33 mouse cellular contexts compared by ENCODE assay signal in the genomic region with DNA sequence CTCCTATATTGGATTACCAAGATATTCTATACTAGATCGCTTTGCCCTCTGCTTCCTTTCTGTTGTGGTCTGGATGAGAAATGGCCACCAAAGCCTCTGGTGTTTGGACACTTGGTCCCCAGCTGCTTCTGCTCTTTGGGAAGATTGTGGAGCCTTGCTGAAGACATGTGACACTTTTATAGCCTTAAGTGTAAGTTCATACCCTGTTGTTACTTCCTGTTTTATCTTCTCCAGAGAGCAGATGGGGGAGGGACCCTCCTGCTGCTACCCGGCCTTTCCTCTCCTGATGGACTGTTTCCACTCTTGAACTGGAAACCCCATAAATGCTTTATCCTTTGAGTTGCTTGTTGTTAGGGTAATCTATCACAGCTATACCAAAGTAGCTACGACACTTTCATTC. TPM values are rescaled to one million over a fixed set of nuclear protein-coding genes. Genes with fewer than 3 reads are reported as not detected.
A peak's percentile ranks its signal among the peaks of the same experiment; 100 is the strongest.
DNase-seq lines count a peak whose midpoint lies in the region; ATAC-seq and TF ChIP-seq lines count a peak whose summit lies in the region.
"Had no signal": no experiment of that assay in that cellular context is flagged by ENCODE, and none has a peak within 500 bp of the region (broad histone marks: within the 10 kb centered on the region; RNA-seq: fewer than 3 reads in every experiment).

No protein-coding gene starts in this region.

- peak in 1 of 2 experiments; percentile 44; a peak in 2 of 4 replicates for TF ChIP-seq EP300 in MEL (IDR thresholded peaks at IDR 0.05; ENCODE audit: low read depth in 1 of 2, low read length in 2 of 2)

- H3K9me3 ChIP-seq in MEL (replicated peaks; ENCODE audit: insufficient read depth, low read length): no peaks in the 10 kb centered on the region
- H3K9me3 ChIP-seq in kidney, embryonic 16.5 days (ENCODE audit: low read length): no peaks in the 10 kb centered on the region; the same call in 1 of the 2 replicates
- no peaks in the 10 kb centered on the region for H3K9me3 ChIP-seq in hindbrain, embryonic 11.5 days (ENCODE audit: control insufficient read depth, low read length)
- peaks cover 2% of the 10 kb centered on the region; the same call in 1 of the 2 replicates for H3K9me3 ChIP-seq in midbrain, embryonic 16.5 days (replicated peaks; ENCODE audit: control insufficient read depth, low read length, poor library complexity, severe bottlenecking)
- H3K9me3 ChIP-seq: embryonic facial prominence, embryonic 15.5 days; heart, embryonic 15.5 days; stomach, embryonic 15.5 days had no signal

- no peak for TF ChIP-seq CTCF in MEL (IDR thresholded peaks at IDR 0.05 in 2 of 3, conservative IDR thresholded peaks at IDR 0.05 in 1 of 3; ENCODE audit: control insufficient read depth in 1 of 3, insufficient read depth in 1 of 3, low read depth in 2 of 3, low read length in 3 of 3, poor library complexity in 1 of 3, severe bottlenecking in 1 of 3)

- peaks cover 10 to 21% of the 10 kb centered on the region in 2 experiments; a peak in 3 of 4 replicates for H3K4me1 ChIP-seq in MEL (ENCODE audit: control insufficient read depth in 1 of 2, insufficient read depth in 2 of 2, low read length in 2 of 2)
- H3K4me1 ChIP-seq in kidney, embryonic 16.5 days (ENCODE audit: insufficient read depth, low read length): no peaks in the 10 kb centered on the region
- H3K4me1 ChIP-seq in hindbrain, embryonic 11.5 days (replicated peaks; ENCODE audit: control insufficient read depth, insufficient read depth, low read length): no peaks in the 10 kb centered on the region
- H3K4me1 ChIP-seq in midbrain, embryonic 16.5 days (ENCODE audit: control insufficient read depth, insufficient read depth, low read length): no peaks in the 10 kb centered on the region
- H3K4me1 ChIP-seq: embryonic facial prominence, embryonic 10.5 days; embryonic facial prominence, embryonic 15.5 days; forebrain, embryonic 12.5 days; heart, embryonic 10.5 days; heart, embryonic 15.5 days; hindbrain, embryonic 13.5 days; megakaryocyte, embryonic 14.5 days; stomach, embryonic 15.5 days had no signal

- WGBS in kidney, embryonic 16.5 days: 23% methylated on average over 3 of the region's 3 CpGs
- WGBS in hindbrain, embryonic 11.5 days: 76% methylated on average over 3 of the region's 3 CpGs
- WGBS in midbrain, embryonic 16.5 days: 91% methylated on average over 3 of the region's 3 CpGs

- no peaks in the 10 kb centered on the region for H3K79me2 ChIP-seq in MEL (ENCODE audit: control insufficient read depth, insufficient read depth, low read length, poor library complexity)

- peaks cover 0 to 23% of the 10 kb centered on the region in 2 experiments; a peak in 2 of 4 replicates for H3K36me3 ChIP-seq in MEL (ENCODE audit: control insufficient read depth in 1 of 2, insufficient read depth in 2 of 2, low read length in 2 of 2)
- no peaks in the 10 kb centered on the region for H3K36me3 ChIP-seq in kidney, embryonic 16.5 days (ENCODE audit: insufficient read depth, low read length)
- no peaks in the 10 kb centered on the region for H3K36me3 ChIP-seq in hindbrain, embryonic 11.5 days (ENCODE audit: control insufficient read depth, insufficient read depth, low read length)
- no peaks in the 10 kb centered on the region for H3K36me3 ChIP-seq in midbrain, embryonic 16.5 days (ENCODE audit: control insufficient read depth, insufficient read depth, low read length)
- H3K36me3 ChIP-seq: embryonic facial prominence, embryonic 10.5 days; embryonic facial prominence, embryonic 15.5 days; forebrain, embryonic 12.5 days; heart, embryonic 10.5 days; heart, embryonic 15.5 days; hindbrain, embryonic 13.5 days; liver, embryonic 12.5 days; stomach, embryonic 15.5 days had no signal

- no peaks in the 10 kb centered on the region for H3K27me3 ChIP-seq in MEL (ENCODE audit: control insufficient read depth in 1 of 2, insufficient read depth in 2 of 2, low read length in 2 of 2)
- H3K27me3 ChIP-seq in kidney, embryonic 16.5 days (ENCODE audit: insufficient read depth, low read length): no peaks in the 10 kb centered on the region
- no peaks in the 10 kb centered on the region for H3K27me3 ChIP-seq in hindbrain, embryonic 11.5 days (ENCODE audit: control insufficient read depth, insufficient read depth, low read length)
- H3K27me3 ChIP-seq in midbrain, embryonic 16.5 days (ENCODE audit: control insufficient read depth, insufficient read depth, low read depth, low read length): no peaks in the 10 kb centered on the region
- H3K27me3 ChIP-seq: embryonic facial prominence, embryonic 15.5 days; forebrain, embryonic 12.5 days; heart, embryonic 15.5 days; hindbrain, embryonic 13.5 days; liver, embryonic 12.5 days; megakaryocyte, embryonic 14.5 days; stomach, embryonic 15.5 days had no signal

- H3K4me2 ChIP-seq in kidney, embryonic 16.5 days (replicated peaks; ENCODE audit: low read depth, low read length): no peak overlapping the region
- no peak overlapping the region for H3K4me2 ChIP-seq in hindbrain, embryonic 11.5 days (replicated peaks; ENCODE audit: low read depth, low read length)
- H3K4me2 ChIP-seq in midbrain, embryonic 16.5 days (ENCODE audit: low read length): no peak overlapping the region
- H3K4me2 ChIP-seq: embryonic facial prominence, embryonic 15.5 days; forebrain, embryonic 12.5 days; heart, embryonic 15.5 days; hindbrain, embryonic 13.5 days; liver, embryonic 12.5 days; stomach, embryonic 15.5 days had no signal

- peak; percentile 3 for DNase-seq in kidney, adult 9 months
- no peak for DNase-seq in kidney, adult 11 months
- peak; percentile 59 for DNase-seq in MEL (ENCODE audit: low read depth, low spot score)
- no peak for DNase-seq in hindbrain, embryonic 11.5 days (ENCODE audit: low spot score)
- DNase-seq in MN1 (ENCODE audit: low spot score): no peak
- DNase-seq: adrenal gland, postnatal 14 days; cerebellum, adult 11-12 months; cerebellum, adult 9-11 months; forebrain, postnatal 0 days; gastrocnemius, postnatal 14 days; heart, adult 11 months; liver, postnatal 0 days; lung, postnatal 36 days; midbrain, embryonic 14.5 days; right cerebral cortex, postnatal 25 days; thymus, postnatal 14 days had no signal

- H3K4me3 ChIP-seq in MEL (ENCODE audit: control insufficient read depth in 1 of 2, insufficient read depth in 1 of 2, low read depth in 2 of 2, low read length in 2 of 2): no peak overlapping the region
- H3K4me3 ChIP-seq in kidney, embryonic 16.5 days (ENCODE audit: low read length): no peak overlapping the region
- no peak overlapping the region for H3K4me3 ChIP-seq in hindbrain, embryonic 11.5 days (ENCODE audit: low read depth, low read length)
- H3K4me3 ChIP-seq in midbrain, embryonic 16.5 days (ENCODE audit: low read depth, low read length): no peak overlapping the region
- H3K4me3 ChIP-seq: embryonic facial prominence, embryonic 10.5 days; embryonic facial prominence, embryonic 15.5 days; forebrain, embryonic 12.5 days; heart, embryonic 10.5 days; heart, embryonic 15.5 days; hindbrain, embryonic 13.5 days; layer of hippocampus, adult 2 months; liver, embryonic 12.5 days; megakaryocyte, embryonic 14.5 days; stomach, embryonic 15.5 days had no signal

- no peak for TF ChIP-seq POLR2A in MEL (IDR thresholded peaks at IDR 0.05; ENCODE audit: control insufficient read depth in 1 of 2, insufficient read depth in 1 of 2, low read depth in 1 of 2, low read length in 2 of 2, poor library complexity in 1 of 2)

- TF ChIP-seq RAD21 in MEL (IDR thresholded peaks at IDR 0.05; ENCODE audit: low read depth, low read length): no peak

- peak; percentile 88 for ATAC-seq in kidney, embryonic 16.5 days (ENCODE audit: low FRiP score, low TSS enrichment)
- peak; percentile 81 for ATAC-seq in megakaryocyte progenitor cell, adult 5-6 weeks (replicated peaks; ENCODE audit: poor library complexity)
- ATAC-seq in hindbrain, embryonic 11.5 days (ENCODE audit: low FRiP score): no peak
- no peak for ATAC-seq in midbrain, embryonic 16.5 days
- ATAC-seq: CD4-positive, CD25-positive, alpha-beta regulatory T cell, adult 4 months; forebrain, postnatal 0 days; intestine, embryonic 16.5 days; liver, embryonic 12.5 days; liver, postnatal 0 days; Patski had no signal

- H3K27ac ChIP-seq in MEL (ENCODE audit: control insufficient read depth, low read depth, low read length): peak overlapping the region; percentile 54
- no peak overlapping the region for H3K27ac ChIP-seq in kidney, embryonic 16.5 days (ENCODE audit: low read length)
- no peak overlapping the region for H3K27ac ChIP-seq in hindbrain, embryonic 11.5 days (ENCODE audit: low read depth, low read length)
- H3K27ac ChIP-seq in midbrain, embryonic 16.5 days (ENCODE audit: low read length): no peak overlapping the region
- H3K27ac ChIP-seq: embryonic facial prominence, embryonic 10.5 days; embryonic facial prominence, embryonic 15.5 days; forebrain, embryonic 12.5 days; heart, embryonic 10.5 days; heart, embryonic 15.5 days; hindbrain, embryonic 13.5 days; layer of hippocampus, adult 2 months; liver, embryonic 12.5 days; stomach, embryonic 15.5 days had no signal

- H3K9ac ChIP-seq in MEL (ENCODE audit: control insufficient read depth, low read depth, low read length, poor library complexity, severe bottlenecking): no peak overlapping the region
- no peak overlapping the region for H3K9ac ChIP-seq in kidney, embryonic 16.5 days (replicated peaks; ENCODE audit: low read length)
- no peak overlapping the region for H3K9ac ChIP-seq in hindbrain, embryonic 11.5 days (ENCODE audit: low read depth, low read length)
- no peak overlapping the region for H3K9ac ChIP-seq in midbrain, embryonic 16.5 days (ENCODE audit: low read depth, low read length)
- H3K9ac ChIP-seq: embryonic facial prominence, embryonic 15.5 days; forebrain, embryonic 12.5 days; forebrain, postnatal 0 days; heart, embryonic 15.5 days; hindbrain, embryonic 13.5 days; liver, embryonic 12.5 days; liver, postnatal 0 days; stomach, embryonic 15.5 days had no signal

TF ChIP-seq in MEL, 35 proteins besides CTCF, POLR2A, EP300 and RAD21 (continues in another document):
- TF ChIP-seq GABPA (IDR thresholded peaks at IDR 0.05; ENCODE audit: low read depth, low read length): no peak
- TF ChIP-seq SMC3 (IDR thresholded peaks at IDR 0.05; ENCODE audit: low read depth, low read length): no peak
- TF ChIP-seq RCOR1 (IDR thresholded peaks at IDR 0.05; ENCODE audit: low read depth, low read length): 0 out of 2 replicates have a peak, but pooled peaks have one; percentile 18
- TF ChIP-seq E2F4 (IDR thresholded peaks at IDR 0.05; ENCODE audit: borderline replicate concordance, low read depth, low read length): no peak
- TF ChIP-seq TAL1 (IDR thresholded peaks at IDR 0.05; ENCODE audit: low read length): no peak

RNA-seq across cellular contexts. Expression of a gene that starts 38.6 kb away (rescaled TPM):
- not detected in 2 replicates for total RNA-seq in MEL (2012; rRNA removed)
- not detected for polyA plus RNA-seq in MEL (2012; ENCODE audit: insufficient read depth in 1 of 2, insufficient read length in 2 of 2, low read depth in 1 of 2, low replicate concordance in 2 of 2, missing spikeins in 1 of 2)
- polyA plus RNA-seq in kidney, embryonic 16.5 days (2015; fragmentation: Nextera tagmentation; extraction: Ambion mirVana): 0.19 and 0.32 TPM in 2 replicates
- total RNA-seq in megakaryocyte progenitor cell, adult 5-6 weeks (2015): 0.78 and 1.1 TPM in 2 replicates
- 0.71 and 1.5 TPM in 2 replicates for total RNA-seq in megakaryocyte progenitor cell, adult 5-6 weeks (2017)
- 0.14 and 0.37 TPM in 2 replicates for polyA plus RNA-seq in hindbrain, embryonic 11.5 days (2014; fragmentation: Nextera tagmentation; extraction: Ambion mirVana)
- polyA plus RNA-seq in midbrain, embryonic 16.5 days (2015; fragmentation: Nextera tagmentation; extraction: Ambion mirVana): 1.1 and 1.2 TPM in 2 replicates
- total RNA-seq: gastrocnemius, postnatal 14 days; heart, postnatal 25 days had no signal
- polyA plus RNA-seq: Patski had no signal

Comparison
In these comparisons a context has a peak if more than half of its experiments do, and no peak if none do; other contexts are left out.
1. DNase-seq: peak in kidney, adult 9 months (single experiment) and MEL (single experiment); none in kidney, adult 11 months (single experiment), hindbrain, embryonic 11.5 days (single experiment) and MN1 (single experiment).
2. ATAC-seq: peak in kidney, embryonic 16.5 days (single experiment) and megakaryocyte progenitor cell, adult 5-6 weeks (single experiment); none in hindbrain, embryonic 11.5 days (single experiment) and midbrain, embryonic 16.5 days (single experiment).